Mouse (Mus musculus): ENCODE measurements around the gene Pde11a. TPM values are rescaled to one million over a fixed set of nuclear protein-coding genes. Genes with fewer than 3 reads are reported as not detected.

Pde11a gene
- polyA plus RNA-seq, 1 experiment from 2014 or later, result 0.89 TPM

- Histone ChIP-seq H3K27ac (no peak overlapping the region), H3K4me2 (ENCODE audit: low read length) (no peak overlapping the region), H3K36me3 (ENCODE audit: insufficient read depth, low read length) (no peaks in the 10 kb centered on the region), H3K9me3 (replicated peaks; ENCODE audit: low read length) (no peaks in the 10 kb centered on the region), H3K4me1 (replicated peaks; ENCODE audit: insufficient read depth, low read length) (no peaks in the 10 kb centered on the region), H3K9ac (ENCODE audit: low read depth, low read length) (no peak overlapping the region), H3K4me3 (replicated peaks; ENCODE audit: low read depth, low read length) (no peak overlapping the region), H3K27me3 (ENCODE audit: insufficient read depth, low read length) (no peaks in the 10 kb centered on the region)
- DNase-seq (ENCODE audit: low spot score) (no peak), ATAC-seq (replicated peaks; ENCODE audit: low FRiP score, low read depth) (0 out of 2 replicates have a peak, but pooled peaks have one; percentile 17)
- no peak for TF ChIP-seq CTCF (IDR thresholded peaks at IDR 0.05; ENCODE audit: low read depth)
- WGBS, result 69% methylated on average over 2 of the region's 2 CpGs
These were observed 255.2 kb downstream of the Pde11a start for GRCm38 (mm10) chr2:76083396-76083795.

- no peaks in the 10 kb centered on the region for H3K9me3 ChIP-seq (replicated peaks; ENCODE audit: low read length)
- H3K9ac ChIP-seq (ENCODE audit: low read depth, low read length), result no peak overlapping the region
- H3K4me2 ChIP-seq (ENCODE audit: low read length), result no peak overlapping the region
- TF ChIP-seq CTCF (IDR thresholded peaks at IDR 0.05; ENCODE audit: low read depth), result no peak
- no peaks in the 10 kb centered on the region for H3K4me1 ChIP-seq (replicated peaks; ENCODE audit: insufficient read depth, low read length)
- H3K27me3 ChIP-seq (ENCODE audit: insufficient read depth, low read length), result no peaks in the 10 kb centered on the region
- no peaks in the 10 kb centered on the region for H3K36me3 ChIP-seq (ENCODE audit: insufficient read depth, low read length)
- no peak overlapping the region for H3K27ac ChIP-seq
- ATAC-seq (replicated peaks; ENCODE audit: low FRiP score, low read depth) (no peak), DNase-seq (ENCODE audit: low spot score) (no peak)
- H3K4me3 ChIP-seq (replicated peaks; ENCODE audit: low read depth, low read length), result no peak overlapping the region
- WGBS, result 38% methylated on average over 5 of the region's 5 CpGs
These were observed 256.6 kb downstream of the Pde11a start for GRCm38 (mm10) chr2:76081991-76082390.

GRCm38 (mm10) chr2:76080549-76080948 is 258.0 kb downstream of the Pde11a start:
- no peak overlapping the region for H3K27ac ChIP-seq
- ATAC-seq (replicated peaks; ENCODE audit: low FRiP score, low read depth) (no peak), DNase-seq (ENCODE audit: low spot score) (no peak)
- no peak overlapping the region for H3K4me3 ChIP-seq (replicated peaks; ENCODE audit: low read depth, low read length)
- no peaks in the 10 kb centered on the region for H3K4me1 ChIP-seq (replicated peaks; ENCODE audit: insufficient read depth, low read length)
- H3K9me3 ChIP-seq (replicated peaks; ENCODE audit: low read length), result no peaks in the 10 kb centered on the region
- 26% methylated on average over 3 of the region's 3 CpGs for WGBS
- H3K9ac ChIP-seq (ENCODE audit: low read depth, low read length), result no peak overlapping the region
- H3K36me3 ChIP-seq (ENCODE audit: insufficient read depth, low read length), result no peaks in the 10 kb centered on the region
- TF ChIP-seq CTCF (IDR thresholded peaks at IDR 0.05; ENCODE audit: low read depth), result no peak
- no peaks in the 10 kb centered on the region for H3K27me3 ChIP-seq (ENCODE audit: insufficient read depth, low read length)
- H3K4me2 ChIP-seq (ENCODE audit: low read length), result no peak overlapping the region

- TF ChIP-seq CTCF (IDR thresholded peaks at IDR 0.05; ENCODE audit: low read depth), result no peak
- Histone ChIP-seq H3K4me2 (ENCODE audit: low read length) (no peak overlapping the region), H3K4me3 (replicated peaks; ENCODE audit: low read depth, low read length) (no peak overlapping the region), H3K9me3 (replicated peaks; ENCODE audit: low read length) (no peaks in the 10 kb centered on the region), H3K36me3 (ENCODE audit: insufficient read depth, low read length) (no peaks in the 10 kb centered on the region), H3K9ac (ENCODE audit: low read depth, low read length) (no peak overlapping the region), H3K4me1 (replicated peaks; ENCODE audit: insufficient read depth, low read length) (0 out of 2 replicates have a peak, but pooled peaks cover 4% of the 10 kb centered on the region), H3K27me3 (ENCODE audit: insufficient read depth, low read length) (no peaks in the 10 kb centered on the region), H3K27ac (0 out of 2 replicates have a peak overlapping the region, but pooled peaks have one; percentile 1)
- DNase-seq (ENCODE audit: low spot score), result peak; percentile 81
- WGBS, result 26% methylated on average over 2 of the region's 2 CpGs
- ATAC-seq (replicated peaks; ENCODE audit: low FRiP score, low read depth), result no peak
These were observed 261.7 kb downstream of the Pde11a start for GRCm38 (mm10) chr2:76076838-76077237.

GRCm38 (mm10) chr2:76076047-76076446 is 262.5 kb downstream of the Pde11a start:
- Histone ChIP-seq H3K4me1 (replicated peaks; ENCODE audit: insufficient read depth, low read length) (0 out of 2 replicates have a peak, but pooled peaks cover 4% of the 10 kb centered on the region), H3K4me3 (replicated peaks; ENCODE audit: low read depth, low read length) (no peak overlapping the region), H3K27me3 (ENCODE audit: insufficient read depth, low read length) (no peaks in the 10 kb centered on the region), H3K36me3 (ENCODE audit: insufficient read depth, low read length) (no peaks in the 10 kb centered on the region), H3K9me3 (replicated peaks; ENCODE audit: low read length) (no peaks in the 10 kb centered on the region), H3K4me2 (ENCODE audit: low read length) (no peak overlapping the region), H3K9ac (ENCODE audit: low read depth, low read length) (no peak overlapping the region), H3K27ac (0 out of 2 replicates have a peak overlapping the region, but pooled peaks have one; percentile 1)
- TF ChIP-seq CTCF (IDR thresholded peaks at IDR 0.05; ENCODE audit: low read depth), result no peak
- DNase-seq (ENCODE audit: low spot score) (peak; percentile 79), ATAC-seq (replicated peaks; ENCODE audit: low FRiP score, low read depth) (no peak)
- WGBS, result 63% methylated on average over 4 of the region's 4 CpGs

GRCm38 (mm10) chr2:76073079-76073478 is 265.5 kb downstream of the Pde11a start:
- Histone ChIP-seq H3K36me3 (ENCODE audit: insufficient read depth, low read length) (no peaks in the 10 kb centered on the region), H3K4me2 (ENCODE audit: low read length) (no peak overlapping the region), H3K4me1 (replicated peaks; ENCODE audit: insufficient read depth, low read length) (peaks cover 12% of the 10 kb centered on the region; the same call in 1 of the 2 replicates), H3K9me3 (replicated peaks; ENCODE audit: low read length) (no peaks in the 10 kb centered on the region), H3K27ac (no peak overlapping the region), H3K27me3 (ENCODE audit: insufficient read depth, low read length) (no peaks in the 10 kb centered on the region), H3K9ac (ENCODE audit: low read depth, low read length) (no peak overlapping the region), H3K4me3 (replicated peaks; ENCODE audit: low read depth, low read length) (no peak overlapping the region)
- WGBS, result 31% methylated on average over 6 of the region's 6 CpGs
- ATAC-seq (replicated peaks; ENCODE audit: low FRiP score, low read depth), result no peak
- DNase-seq (ENCODE audit: low spot score), result no peak
- no peak for TF ChIP-seq CTCF (IDR thresholded peaks at IDR 0.05; ENCODE audit: low read depth)
